Mouse (Mus musculus) forebrain, embryonic 13.5 days (tissue): ENCODE results near the gene Ankrd33b. TPM values are rescaled to one million over a fixed set of nuclear protein-coding genes. Genes with fewer than 3 reads are reported as not detected.
A peak's percentile ranks its signal among the peaks of the same experiment; 100 is the strongest.

Experiments used
- ATAC-seq: fragments of 200-750 bp; cut with Nextera tagmentation; 2 replicates; pipeline ENCODE4 v1.8.0; 2017
- H3K27ac ChIP-seq: fragments of 300-500 bp; sonication (generic); 2 replicates; pipeline ENCODE4 v1.5.1; 2015; ENCODE audit warnings: inconsistent platforms, mild to moderate bottlenecking, moderate library complexity
- H3K27me3 ChIP-seq: fragments of 300-500 bp; sonication (generic); 2 replicates; pipeline ENCODE4 v1.6.1; 2015; ENCODE audit warnings: mild to moderate bottlenecking, inconsistent platforms
- H3K36me3 ChIP-seq: fragments of 300-500 bp; sonication (generic); 2 replicates; pipeline ENCODE4 v1.6.1; 2015; ENCODE audit warnings: mild to moderate bottlenecking, inconsistent platforms; ENCODE audit not compliant: poor library complexity, severe bottlenecking
- H3K4me1 ChIP-seq: fragments of 300-500 bp; sonication (generic); 2 replicates; pipeline ENCODE4 v1.6.1; 2015; ENCODE audit warnings: inconsistent platforms
- H3K4me2 ChIP-seq: fragments of 300-500 bp; sonication (generic); 2 replicates; pipeline ENCODE4 v1.6.1; 2015; ENCODE audit warnings: inconsistent platforms, mild to moderate bottlenecking, moderate library complexity
- H3K4me3 ChIP-seq: fragments of 300-500 bp; sonication (generic); 2 replicates; pipeline ENCODE4 v1.5.1; 2015; ENCODE audit warnings: mild to moderate bottlenecking, inconsistent platforms
- H3K9ac ChIP-seq: fragments of 300-500 bp; sonication (generic); 2 replicates; pipeline ENCODE4 v1.6.1; 2015; ENCODE audit warnings: mild to moderate bottlenecking, inconsistent platforms
- H3K9me3 ChIP-seq: fragments of 300-500 bp; sonication (generic); replicated peaks from 2 replicates; pipeline ENCODE4 v1.6.1; 2016; ENCODE audit warnings: inconsistent platforms
- WGBS: fragments of 180-500 bp; shearing (Covaris S2); methylation state at CpG from one replicate; pipeline ENCODE4 v1.1.7; 2015; 5-methylcytosine and 5-hydroxymethylcytosine counted together
- polyA plus RNA-seq: library from polyadenylated mRNA; unstranded; fragments of >200 nt; fragmentation: Nextera tagmentation; extraction: Ambion mirVana; gene quantifications from 2 replicates; pipeline ENCODE4 v1.2.1, GENCODE M21; 2015

The Ankrd33b gene
- 0.34 and 0.42 TPM in 2 replicates for polyA plus RNA-seq

DNA sequence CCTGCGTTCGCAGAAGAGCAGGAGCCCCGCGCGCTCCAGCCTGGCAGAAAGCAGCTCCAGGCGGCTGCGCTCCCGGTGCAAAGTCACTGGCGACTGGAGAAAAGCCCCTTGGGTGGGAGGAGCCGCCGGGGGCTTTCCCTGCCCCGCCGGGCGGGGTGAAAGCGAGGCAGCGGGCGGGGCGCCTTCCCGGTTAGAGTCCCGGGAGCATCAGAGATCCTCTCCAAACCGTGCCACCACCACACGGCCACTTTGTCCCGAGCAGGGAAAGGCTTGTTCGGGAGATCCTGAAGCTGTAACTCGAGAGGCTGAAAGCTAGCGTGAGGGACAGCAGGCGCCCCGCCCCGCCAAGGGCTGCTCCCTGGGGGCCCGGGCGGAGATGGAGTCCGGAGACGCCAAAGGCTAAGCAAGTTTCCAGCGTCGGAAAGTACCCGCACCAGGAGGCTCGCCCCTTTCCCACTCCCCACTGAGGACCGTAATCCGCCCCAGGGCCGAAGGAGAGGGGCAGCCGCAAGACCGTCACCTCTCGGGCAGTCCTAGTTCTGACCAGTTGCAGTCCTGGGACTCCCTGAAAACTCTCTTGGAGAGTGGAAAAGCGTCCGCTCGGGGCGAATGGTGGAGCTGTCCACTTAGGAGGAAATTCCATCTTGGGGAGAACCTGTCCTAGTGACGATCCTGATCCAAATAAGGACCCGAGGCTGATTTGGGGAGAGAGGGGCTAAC, at the start of gene Ankrd33b:
Gene Ankrd33b (minus strand): TSS at position 246 of the 720 bp plus-strand sequence.
- peak within 1 kb of the TSS; percentile 62 for H3K4me3 ChIP-seq
- no peak within 1 kb of the TSS for H3K27ac ChIP-seq
- no peaks in the 10 kb centered on the region for H3K9me3 ChIP-seq
- H3K27me3 ChIP-seq, result peaks cover 77% of the 10 kb centered on the region
- H3K36me3 ChIP-seq, result no peaks in the 10 kb centered on the region
- H3K4me1 ChIP-seq, result peaks cover 26% of the 10 kb centered on the region
- peak; percentile 67 for ATAC-seq
- WGBS, result under 1% methylated on average over 49 of the region's 49 CpGs
- H3K4me2 ChIP-seq, result peak within 1 kb of the TSS; percentile 100
- H3K9ac ChIP-seq, result peak within 1 kb of the TSS; percentile 65

- H3K4me1 ChIP-seq, result no peaks in the 10 kb centered on the region
- ATAC-seq, result no peak
- no peak overlapping the region for H3K4me2 ChIP-seq
- no peaks in the 10 kb centered on the region for H3K27me3 ChIP-seq
- H3K9me3 ChIP-seq, result no peaks in the 10 kb centered on the region; the same call in 1 of the 2 replicates
- no peak overlapping the region for H3K4me3 ChIP-seq
- WGBS, result 76% methylated on average over 4 of the region's 4 CpGs
- H3K36me3 ChIP-seq, result no peaks in the 10 kb centered on the region
- no peak overlapping the region for H3K9ac ChIP-seq
- H3K27ac ChIP-seq, result no peak overlapping the region
These were observed 47.7 kb upstream of the Ankrd33b start for GRCm38 (mm10) chr15:31415181-31415580.

DNA sequence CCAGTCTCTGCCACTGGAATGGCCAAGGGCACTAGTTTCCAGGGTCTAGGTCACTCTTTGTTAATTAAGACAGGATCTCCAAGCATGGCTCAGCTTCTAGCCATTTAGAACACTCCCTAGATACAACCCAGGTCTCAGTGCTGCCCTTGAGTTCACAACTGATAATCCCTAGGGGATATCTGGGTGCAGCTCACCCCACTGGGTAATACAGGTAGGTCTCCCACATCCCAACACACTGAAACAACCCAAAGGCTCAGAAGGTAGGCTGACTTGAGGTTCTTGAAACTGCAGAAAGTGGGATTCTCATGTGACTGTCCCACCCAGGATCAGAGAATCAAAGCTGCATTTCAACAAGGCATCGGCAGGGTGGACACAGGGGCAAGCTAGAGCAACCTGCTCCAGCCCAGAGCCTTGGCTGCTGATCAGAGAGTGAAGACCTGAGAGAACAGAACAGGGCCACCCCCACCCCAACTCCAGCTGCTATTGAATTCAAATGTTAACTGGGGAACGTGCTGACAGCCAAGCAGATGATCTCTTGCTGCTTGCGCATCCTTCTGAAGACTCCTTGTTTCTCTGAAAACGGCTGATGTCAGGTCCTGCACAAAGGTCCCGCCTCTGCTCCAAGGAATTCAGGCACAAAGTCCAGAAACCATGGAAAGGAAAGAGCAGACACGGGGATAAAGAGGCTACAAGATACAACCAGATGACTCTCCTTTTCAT, 46.8 kb upstream of the Ankrd33b start:
- Histone ChIP-seq H3K27ac (no peak overlapping the region), H3K4me1 (no peaks in the 10 kb centered on the region), H3K9ac (no peak overlapping the region), H3K9me3 (no peaks in the 10 kb centered on the region; the same call in 1 of the 2 replicates), H3K27me3 (no peaks in the 10 kb centered on the region), H3K4me2 (no peak overlapping the region), H3K4me3 (no peak overlapping the region), H3K36me3 (no peaks in the 10 kb centered on the region)
- no peak for ATAC-seq
- 56% methylated on average over 6 of the region's 6 CpGs for WGBS

DNA sequence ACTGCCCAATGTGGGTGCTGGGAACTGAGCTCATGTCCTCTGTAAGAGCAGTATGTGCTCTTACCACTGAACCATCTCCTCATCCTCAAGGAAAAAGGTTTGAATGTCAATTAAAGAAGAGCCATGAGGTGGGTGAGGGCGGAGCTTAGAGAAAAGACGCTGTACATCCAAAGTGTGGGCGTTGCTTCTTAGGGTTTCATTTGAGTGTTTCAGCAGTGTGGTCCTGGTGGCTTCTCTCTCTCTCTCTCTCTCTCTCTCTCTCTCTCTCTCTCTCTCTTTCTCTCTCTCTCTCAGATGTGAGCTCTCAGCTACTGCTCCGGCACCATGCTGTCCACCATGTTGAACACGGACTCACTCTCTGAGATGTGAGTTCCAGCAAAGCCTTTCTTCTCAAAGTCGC, 46.1 kb upstream of the Ankrd33b start:
- Histone ChIP-seq H3K4me1 (no peaks in the 10 kb centered on the region), H3K4me2 (no peak overlapping the region), H3K36me3 (no peaks in the 10 kb centered on the region), H3K9me3 (no peaks in the 10 kb centered on the region; the same call in 1 of the 2 replicates), H3K27ac (no peak overlapping the region), H3K27me3 (no peaks in the 10 kb centered on the region), H3K9ac (no peak overlapping the region), H3K4me3 (no peak overlapping the region)
- ATAC-seq, result no peak
- 85% methylated on average over 6 of the region's 6 CpGs for WGBS

DNA sequence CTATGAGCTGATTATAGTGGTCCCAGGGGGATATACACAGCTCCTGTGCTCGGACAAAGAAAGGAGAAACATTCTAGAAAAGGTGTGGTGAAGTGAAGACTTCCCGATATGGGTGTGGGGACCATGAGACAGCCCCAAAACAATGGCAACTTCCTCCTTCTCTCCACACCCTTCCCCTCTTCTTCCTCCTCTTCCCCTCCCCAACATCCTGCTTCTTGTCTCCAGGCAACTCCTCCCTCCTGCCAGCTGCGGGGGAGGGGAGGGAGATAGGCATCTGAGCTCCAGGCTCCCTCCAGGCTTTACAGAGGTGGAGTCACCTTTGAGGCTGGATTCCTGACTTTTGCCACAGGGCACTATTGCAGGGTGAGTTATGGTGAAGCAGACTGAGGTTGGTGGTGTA, 45.4 kb upstream of the Ankrd33b start:
- Histone ChIP-seq H3K9me3 (no peaks in the 10 kb centered on the region), H3K9ac (no peak overlapping the region), H3K27ac (no peak overlapping the region), H3K4me3 (no peak overlapping the region), H3K4me2 (no peak overlapping the region), H3K27me3 (no peaks in the 10 kb centered on the region), H3K36me3 (no peaks in the 10 kb centered on the region), H3K4me1 (no peaks in the 10 kb centered on the region)
- ATAC-seq, result no peak
- 66% methylated on average over 3 of the region's 3 CpGs for WGBS

DNA sequence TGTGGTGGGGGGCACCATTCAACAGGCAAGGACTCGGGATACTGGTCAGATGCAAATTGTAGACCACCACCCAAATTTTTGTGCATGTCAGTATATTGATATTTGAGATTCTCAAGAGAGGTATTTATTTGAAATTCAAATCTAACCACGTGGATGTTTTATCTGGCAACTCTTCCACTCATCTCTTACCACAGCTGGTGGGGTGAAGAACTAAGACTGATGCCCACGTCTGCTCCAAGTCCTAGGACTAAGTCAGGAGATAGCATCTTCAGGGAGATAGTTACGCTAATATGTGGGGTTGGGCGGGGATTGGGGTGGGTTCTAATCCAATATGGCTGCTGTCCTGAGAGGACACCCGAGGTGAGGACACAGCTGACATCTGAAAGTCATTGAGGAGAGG, 44.9 kb upstream of the Ankrd33b start:
- ATAC-seq, result no peak
- no peak overlapping the region for H3K4me2 ChIP-seq
- no peak overlapping the region for H3K9ac ChIP-seq
- H3K36me3 ChIP-seq, result no peaks in the 10 kb centered on the region
- H3K27me3 ChIP-seq, result no peaks in the 10 kb centered on the region
- no peak overlapping the region for H3K4me3 ChIP-seq
- H3K27ac ChIP-seq, result no peak overlapping the region
- 89% methylated on average over 6 of the region's 6 CpGs for WGBS
- no peaks in the 10 kb centered on the region for H3K4me1 ChIP-seq
- no peaks in the 10 kb centered on the region for H3K9me3 ChIP-seq

DNA sequence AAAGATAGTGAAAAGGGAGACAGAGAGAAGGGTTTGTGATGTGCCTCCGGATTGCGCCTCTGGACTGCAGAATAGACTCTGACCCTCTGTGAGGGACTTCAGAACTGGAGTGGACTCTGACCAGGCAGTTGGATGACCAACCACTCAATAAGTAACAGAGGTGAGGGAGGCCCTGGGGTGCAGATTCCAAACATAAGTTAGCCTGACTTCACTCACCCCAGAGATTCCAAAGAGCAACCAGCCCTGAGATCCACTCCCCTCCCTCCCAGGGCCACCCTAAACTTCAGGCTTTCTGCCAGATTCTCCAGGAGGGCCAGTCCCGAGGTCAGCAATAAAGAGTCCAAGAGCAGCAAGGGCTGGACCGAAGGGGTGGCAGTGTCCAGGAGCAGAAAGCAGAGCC, 40.0 kb upstream of the Ankrd33b start:
- WGBS, result 88% methylated on average over 4 of the region's 4 CpGs
- Histone ChIP-seq H3K36me3 (no peaks in the 10 kb centered on the region), H3K9ac (no peak overlapping the region), H3K4me3 (no peak overlapping the region), H3K9me3 (no peaks in the 10 kb centered on the region), H3K4me1 (peaks cover 6% of the 10 kb centered on the region; the same call in 1 of the 2 replicates), H3K4me2 (no peak overlapping the region), H3K27ac (no peak overlapping the region), H3K27me3 (no peaks in the 10 kb centered on the region)
- ATAC-seq, result no peak

DNA sequence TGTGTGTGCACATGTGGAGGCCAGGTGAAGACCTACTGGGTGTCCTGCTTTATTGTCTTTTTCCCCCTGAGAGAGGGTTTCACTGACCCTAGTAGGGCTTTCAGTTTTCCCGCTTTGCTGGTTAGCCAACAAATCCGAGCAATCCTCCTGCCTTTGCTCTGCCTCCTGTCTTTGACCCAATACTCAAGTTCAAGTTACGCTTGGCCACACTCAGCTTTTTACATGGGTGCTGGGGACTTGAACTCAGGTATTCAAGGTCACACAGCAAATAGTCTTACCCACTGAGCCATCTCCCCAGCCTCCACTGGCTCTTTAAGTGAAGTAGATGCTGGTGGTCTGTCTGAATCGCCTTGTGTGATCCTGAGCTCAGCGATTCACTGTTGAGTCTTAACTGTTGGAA, 39.4 kb upstream of the Ankrd33b start:
- Histone ChIP-seq H3K9me3 (no peaks in the 10 kb centered on the region), H3K9ac (no peak overlapping the region), H3K27ac (no peak overlapping the region), H3K36me3 (no peaks in the 10 kb centered on the region), H3K4me1 (peaks cover 11% of the 10 kb centered on the region; the same call in 1 of the 2 replicates), H3K27me3 (no peaks in the 10 kb centered on the region), H3K4me3 (no peak overlapping the region), H3K4me2 (no peak overlapping the region)
- WGBS, result 94% methylated on average over 5 of the region's 5 CpGs
- ATAC-seq, result no peak

DNA sequence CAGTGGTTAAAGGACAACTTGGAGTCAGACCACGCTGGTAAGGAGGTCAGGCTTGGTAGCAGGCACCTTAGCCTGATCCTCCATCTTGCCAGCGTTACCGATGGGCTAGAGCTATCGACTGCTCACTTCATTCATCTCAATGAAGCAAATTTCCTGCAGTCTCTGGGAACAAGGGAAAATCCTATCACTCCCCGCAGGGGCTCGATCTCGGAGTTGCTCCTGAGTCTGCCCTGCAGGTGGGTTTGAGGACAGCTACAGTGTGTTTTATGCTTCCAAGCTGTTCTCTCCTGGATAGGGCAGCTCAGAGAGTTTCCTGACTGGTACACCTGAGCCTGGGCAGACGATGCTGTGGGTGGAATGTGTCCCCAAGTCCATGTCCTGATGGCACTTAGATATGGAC, 36.8 kb upstream of the Ankrd33b start:
- no peak overlapping the region for H3K4me2 ChIP-seq
- H3K27ac ChIP-seq, result no peak overlapping the region
- H3K36me3 ChIP-seq, result no peaks in the 10 kb centered on the region
- ATAC-seq, result no peak
- no peak overlapping the region for H3K4me3 ChIP-seq
- H3K9ac ChIP-seq, result no peak overlapping the region
- WGBS, result 80% methylated on average over 8 of the region's 8 CpGs
- peaks cover 16% of the 10 kb centered on the region; the same call in 1 of the 2 replicates for H3K4me1 ChIP-seq
- no peaks in the 10 kb centered on the region for H3K9me3 ChIP-seq
- H3K27me3 ChIP-seq, result no peaks in the 10 kb centered on the region

GRCm38 (mm10) chr15:31402200-31402892, 34.8 kb upstream of the Ankrd33b start:
- H3K27me3 ChIP-seq, result no peaks in the 10 kb centered on the region
- peak; percentile 70; the same call in 1 of the 2 replicates for ATAC-seq
- H3K27ac ChIP-seq, result no peak overlapping the region
- WGBS, result 15% methylated on average over 12 of the region's 12 CpGs
- peaks cover 16% of the 10 kb centered on the region; the same call in 1 of the 2 replicates for H3K4me1 ChIP-seq
- H3K4me2 ChIP-seq, result no peak overlapping the region
- H3K4me3 ChIP-seq, result no peak overlapping the region
- H3K36me3 ChIP-seq, result no peaks in the 10 kb centered on the region
- H3K9me3 ChIP-seq, result no peaks in the 10 kb centered on the region
- no peak overlapping the region for H3K9ac ChIP-seq

DNA sequence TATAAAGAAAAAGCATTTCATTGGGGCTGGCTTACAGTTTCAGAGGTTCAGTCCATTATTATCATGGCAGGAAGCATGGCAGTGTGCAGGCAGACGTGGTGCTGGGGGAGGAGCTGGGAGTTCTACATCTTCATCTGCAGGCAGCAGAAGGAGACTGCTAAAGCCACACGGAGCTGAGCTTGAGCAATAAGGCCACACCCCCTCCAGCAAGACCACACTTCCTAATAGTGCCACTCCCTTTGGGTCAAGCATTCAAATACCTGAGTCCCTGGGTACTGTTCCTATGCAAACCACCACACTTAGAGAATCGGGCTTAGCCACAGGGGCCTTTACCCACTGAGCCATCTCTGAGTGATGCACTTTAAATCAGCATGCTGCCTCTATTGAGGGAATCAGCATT, 33.4 kb upstream of the Ankrd33b start:
- H3K4me1 ChIP-seq, result peaks cover 16% of the 10 kb centered on the region; the same call in 1 of the 2 replicates
- WGBS, result 51% methylated on average over 3 of the region's 3 CpGs
- H3K36me3 ChIP-seq, result no peaks in the 10 kb centered on the region
- no peak overlapping the region for H3K4me3 ChIP-seq
- no peaks in the 10 kb centered on the region for H3K27me3 ChIP-seq
- no peak overlapping the region for H3K9ac ChIP-seq
- H3K4me2 ChIP-seq, result no peak overlapping the region
- no peak overlapping the region for H3K27ac ChIP-seq
- no peak for ATAC-seq
- no peaks in the 10 kb centered on the region for H3K9me3 ChIP-seq

- H3K27ac ChIP-seq, result no peak overlapping the region
- H3K9me3 ChIP-seq, result no peaks in the 10 kb centered on the region
- H3K27me3 ChIP-seq, result no peaks in the 10 kb centered on the region
- ATAC-seq, result no peak
- H3K4me2 ChIP-seq, result no peak overlapping the region
- H3K9ac ChIP-seq, result no peak overlapping the region
- 94% methylated on average over 13 of the region's 13 CpGs for WGBS
- no peaks in the 10 kb centered on the region for H3K36me3 ChIP-seq
- peaks cover 16% of the 10 kb centered on the region; the same call in 1 of the 2 replicates for H3K4me1 ChIP-seq
- no peak overlapping the region for H3K4me3 ChIP-seq
These were observed 31.2 kb upstream of the Ankrd33b start for GRCm38 (mm10) chr15:31398769-31399168.
